Mouse (Mus musculus): ENCODE data around the gene Spint5. TPM values are rescaled to one million over a fixed set of nuclear protein-coding genes. Genes with fewer than 3 reads are reported as not detected.

The Spint5 gene
- total and polyA plus RNA-seq, 3 experiments, result 1.4 TPM; not detected in 2

- H3K9ac ChIP-seq (ENCODE audit: insufficient read depth, low read depth), result no peak overlapping the region
These were observed 47.5 kb downstream of the Spint5 start for GRCm38 (mm10) chr2:164762593-164762992.

GRCm38 (mm10) chr2:164765841-164766240, 50.7 kb downstream of the Spint5 start:
- Histone ChIP-seq H3K79me2 (replicated peaks; ENCODE audit: control insufficient read depth, extremely low read depth, insufficient read depth, poor library complexity, severe bottlenecking) (peaks cover 10% of the 10 kb centered on the region; the same call in 1 of the 2 replicates), H3K9me3 (replicated peaks; ENCODE audit: low read length) (no peaks in the 10 kb centered on the region), H3K27me3 (replicated peaks) (no peaks in the 10 kb centered on the region), H3K4me2 (ENCODE audit: insufficient read depth, low read depth, poor library complexity, severe bottlenecking) (no peak overlapping the region), H3K36me3 (replicated peaks in 1 of 2; ENCODE audit: control insufficient read depth in 1 of 2, insufficient read depth in 1 of 2, low read length in 1 of 2) (peaks cover 58 to 72% of the 10 kb centered on the region in 2 experiments), H3K9ac (ENCODE audit: insufficient read depth, low read depth) (no peak overlapping the region), H3K4me1 (ENCODE audit: control insufficient read depth in 1 of 2, insufficient read depth in 2 of 2) (peaks cover 2 to 31% of the 10 kb centered on the region in 2 experiments; a peak in 3 of 4 replicates), H3K27ac (ENCODE audit: insufficient read depth, low read depth) (no peak overlapping the region), H3K4me3 (replicated peaks in 1 of 3; ENCODE audit: low read depth in 2 of 3, low read length in 2 of 3, poor library complexity in 1 of 3) (no peak overlapping the region)
- dilution Hi-C loops (cut with MboI; ENCODE audit: extremely low pct_ligation_motif_present, extremely low pct_unique_long_range_greater_than_20kb, low sequenced_read_pairs), result no loop called here
- no peak for TF ChIP-seq TCF12 (IDR thresholded peaks at IDR 0.05; ENCODE audit: low read depth, low read length)
- TF ChIP-seq KAT2A (IDR thresholded peaks at IDR 0.05; ENCODE audit: insufficient replicate concordance, low read length), result no peak
- no peak for TF ChIP-seq ZMIZ1 (IDR thresholded peaks at IDR 0.05; ENCODE audit: low read depth, low read length)
- no peak for TF ChIP-seq EP300 (IDR thresholded peaks at IDR 0.05; ENCODE audit: low read length)
- no peak for TF ChIP-seq TBP (conservative IDR thresholded peaks at IDR 0.05; ENCODE audit: low read depth, low read length)
- TF ChIP-seq MAX (IDR thresholded peaks at IDR 0.05; ENCODE audit: low read length), result no peak
- no peak for TF ChIP-seq NELFE (IDR thresholded peaks at IDR 0.05; ENCODE audit: low read depth, low read length)
- no peak for TF ChIP-seq JUND (conservative IDR thresholded peaks at IDR 0.05; ENCODE audit: low read depth, low read length)
- no peak for TF ChIP-seq MEF2A (IDR thresholded peaks at IDR 0.05; ENCODE audit: borderline replicate concordance, low read depth, low read length)
- no peak for TF ChIP-seq ELF1 (IDR thresholded peaks at IDR 0.05; ENCODE audit: low read depth, low read length)
- no peak for TF ChIP-seq POLR2A (IDR thresholded peaks at IDR 0.05; ENCODE audit: low read depth, low read length)
- no peak for TF ChIP-seq E2F4 (IDR thresholded peaks at IDR 0.05; ENCODE audit: insufficient replicate concordance, low read depth, low read length)
- TF ChIP-seq CHD2 (IDR thresholded peaks at IDR 0.05; ENCODE audit: low read length), result no peak
- TF ChIP-seq MYC (IDR thresholded peaks at IDR 0.05; ENCODE audit: low read depth, low read length), result no peak
- no peak for TF ChIP-seq PAX5 (IDR thresholded peaks at IDR 0.05; ENCODE audit: low read length)
- TF ChIP-seq CTCF (conservative IDR thresholded peaks at IDR 0.05 in 1 of 2, IDR thresholded peaks at IDR 0.05 in 1 of 2; ENCODE audit: low read depth in 2 of 2, low read length in 2 of 2), result no peak
- TF ChIP-seq BHLHE40 (IDR thresholded peaks at IDR 0.05; ENCODE audit: low read depth, low read length), result no peak
- no peak for TF ChIP-seq ETS1 (conservative IDR thresholded peaks at IDR 0.05; ENCODE audit: low read depth, low read length)
- TF ChIP-seq GABPA (IDR thresholded peaks at IDR 0.05; ENCODE audit: insufficient replicate concordance, low read depth, low read length), result no peak
- no peak for TF ChIP-seq NRF1 (IDR thresholded peaks at IDR 0.05; ENCODE audit: low read depth, low read length)
- in situ Hi-C loops (cut with MboI; ENCODE audit: low pct_ligation_motif_present, low pct_unique_long_range_greater_than_20kb, low sequenced_read_pairs), result no loop called here
- DNase-seq (ENCODE audit: extremely low read depth), result no peak

More at GRCm38 (mm10) chr2:164762593-164762992, 47.5 kb downstream of the Spint5 start:
- Histone ChIP-seq H3K79me2 (replicated peaks; ENCODE audit: control insufficient read depth, extremely low read depth, insufficient read depth, poor library complexity, severe bottlenecking) (no peaks in the 10 kb centered on the region), H3K4me2 (ENCODE audit: insufficient read depth, low read depth, poor library complexity, severe bottlenecking) (no peak overlapping the region), H3K27me3 (replicated peaks) (no peaks in the 10 kb centered on the region), H3K4me1 (ENCODE audit: control insufficient read depth in 1 of 2, insufficient read depth in 2 of 2) (peaks cover under 1 to 20% of the 10 kb centered on the region in 2 experiments; a peak in 3 of 4 replicates), H3K36me3 (replicated peaks in 1 of 2; ENCODE audit: control insufficient read depth in 1 of 2, insufficient read depth in 1 of 2, low read length in 1 of 2) (peaks cover 78 to 92% of the 10 kb centered on the region in 2 experiments), H3K9me3 (replicated peaks; ENCODE audit: low read length) (no peaks in the 10 kb centered on the region), H3K4me3 (replicated peaks in 1 of 3; ENCODE audit: low read depth in 2 of 3, low read length in 2 of 3, poor library complexity in 1 of 3) (no peak overlapping the region), H3K27ac (ENCODE audit: insufficient read depth, low read depth) (no peak overlapping the region)
- no peak for TF ChIP-seq KAT2A (IDR thresholded peaks at IDR 0.05; ENCODE audit: insufficient replicate concordance, low read length)
- TF ChIP-seq TCF12 (IDR thresholded peaks at IDR 0.05; ENCODE audit: low read depth, low read length), result no peak
- no peak for TF ChIP-seq MAZ (IDR thresholded peaks at IDR 0.05; ENCODE audit: low read depth, low read length)
- TF ChIP-seq MYC (IDR thresholded peaks at IDR 0.05; ENCODE audit: low read depth, low read length), result no peak
- TF ChIP-seq UBTF (IDR thresholded peaks at IDR 0.05; ENCODE audit: low read depth, low read length), result no peak
- no peak for TF ChIP-seq GABPA (IDR thresholded peaks at IDR 0.05; ENCODE audit: insufficient replicate concordance, low read depth, low read length)
- TF ChIP-seq CTCF (conservative IDR thresholded peaks at IDR 0.05 in 1 of 2, IDR thresholded peaks at IDR 0.05 in 1 of 2; ENCODE audit: low read depth in 2 of 2, low read length in 2 of 2), result no peak
- no peak for TF ChIP-seq MAX (IDR thresholded peaks at IDR 0.05; ENCODE audit: low read length)
- no peak for TF ChIP-seq USF2 (conservative IDR thresholded peaks at IDR 0.05; ENCODE audit: low read depth, low read length)
- TF ChIP-seq CHD1 (IDR thresholded peaks at IDR 0.05; ENCODE audit: low read depth, low read length), result no peak
- TF ChIP-seq TBP (conservative IDR thresholded peaks at IDR 0.05; ENCODE audit: low read depth, low read length), result no peak
- TF ChIP-seq IRF4 (IDR thresholded peaks at IDR 0.05; ENCODE audit: low read depth, low read length), result no peak
- TF ChIP-seq MEF2A (IDR thresholded peaks at IDR 0.05; ENCODE audit: borderline replicate concordance, low read depth, low read length), result no peak
- in situ Hi-C loops (cut with MboI; ENCODE audit: low pct_ligation_motif_present, low pct_unique_long_range_greater_than_20kb, low sequenced_read_pairs), result no loop called here
- dilution Hi-C loops (cut with MboI; ENCODE audit: extremely low pct_ligation_motif_present, extremely low pct_unique_long_range_greater_than_20kb, low sequenced_read_pairs), result no loop called here
- no peak for DNase-seq (ENCODE audit: extremely low read depth)
